Mouse (Mus musculus) limb, embryonic 12.5 days (tissue): ENCODE measurements around the gene Prox1. TPM values are rescaled to one million over a fixed set of nuclear protein-coding genes. Genes with fewer than 3 reads are reported as not detected.

Experiments
- ATAC-seq: fragments of 200-750 bp; cut with Nextera tagmentation; 2 replicates; pipeline ENCODE4 v1.8.0; 2017; ENCODE audit warnings: low read depth, moderate TSS enrichment; ENCODE audit not compliant: insufficient number of reproducible peaks, insufficient read depth, low FRiP score, low TSS enrichment
- H3K27ac ChIP-seq: fragments of 300-500 bp; sonication (generic); 2 replicates; pipeline ENCODE4 v1.5.1; 2016; ENCODE audit warnings: mild to moderate bottlenecking, moderate library complexity
- H3K27me3 ChIP-seq: fragments of 300-500 bp; sonication (generic); 2 replicates; pipeline ENCODE4 v1.6.1; 2016; ENCODE audit warnings: mild to moderate bottlenecking, moderate library complexity
- H3K36me3 ChIP-seq: fragments of 300-500 bp; sonication (generic); 2 replicates; pipeline ENCODE4 v1.6.1; 2016; ENCODE audit warnings: mild to moderate bottlenecking, moderate library complexity
- H3K4me1 ChIP-seq: fragments of 300-500 bp; sonication (generic); replicated peaks from 2 replicates; pipeline ENCODE4 v1.6.1; 2016
- H3K4me2 ChIP-seq: fragments of 300-500 bp; sonication (generic); 2 replicates; pipeline ENCODE4 v1.6.1; 2016; ENCODE audit warnings: mild to moderate bottlenecking, moderate library complexity
- H3K4me3 ChIP-seq: fragments of 300-500 bp; sonication (generic); replicated peaks from 2 replicates; pipeline ENCODE4 v1.5.1; 2016; ENCODE audit warnings: mild to moderate bottlenecking
- H3K9ac ChIP-seq: fragments of 300-500 bp; sonication (generic); replicated peaks from 2 replicates; pipeline ENCODE4 v1.6.1; 2016; ENCODE audit warnings: mild to moderate bottlenecking, moderate library complexity
- H3K9me3 ChIP-seq: fragments of 300-500 bp; sonication (generic); 2 replicates; pipeline ENCODE4 v1.6.1; 2016; ENCODE audit warnings: mild to moderate bottlenecking, moderate library complexity
- WGBS: fragments of 180-500 bp; shearing (Covaris S2); methylation state at CpG from one replicate; pipeline ENCODE4 v1.1.7; 2016; 5-methylcytosine and 5-hydroxymethylcytosine counted together
- polyA plus RNA-seq: library from polyadenylated mRNA; unstranded; fragments of >200 nt; fragmentation: Nextera tagmentation; extraction: Ambion mirVana; gene quantifications from 2 replicates; pipeline ENCODE4 v1.2.1, GENCODE M21; 2016

Prox1 gene
- polyA plus RNA-seq, 1 experiment from 2014 or later, result 2.7 TPM

- Histone ChIP-seq H3K4me1 (no peaks in the 10 kb centered on the region), H3K9me3 (no peaks in the 10 kb centered on the region), H3K4me3 (no peak overlapping the region), H3K27ac (peak overlapping the region; percentile 23; the same call in 1 of the 2 replicates), H3K4me2 (no peak overlapping the region), H3K36me3 (no peaks in the 10 kb centered on the region), H3K9ac (no peak overlapping the region), H3K27me3 (peaks cover 49% of the 10 kb centered on the region)
- no peak for ATAC-seq
- WGBS, result 85% methylated on average over 19 of the region's 19 CpGs
Measured at GRCm38 (mm10) chr1:190161708-190162465, 8.6 kb downstream of the Prox1 start.

GRCm38 (mm10) chr1:190161288-190161687 is 9.2 kb downstream of the Prox1 start:
- Histone ChIP-seq H3K4me1 (no peaks in the 10 kb centered on the region), H3K9me3 (no peaks in the 10 kb centered on the region), H3K9ac (no peak overlapping the region), H3K4me2 (no peak overlapping the region), H3K27ac (no peak overlapping the region), H3K36me3 (no peaks in the 10 kb centered on the region), H3K27me3 (peaks cover 51% of the 10 kb centered on the region), H3K4me3 (no peak overlapping the region)
- 83% methylated on average over 18 of the region's 18 CpGs for WGBS
- no peak for ATAC-seq

- Histone ChIP-seq H3K27ac (no peak overlapping the region), H3K36me3 (no peaks in the 10 kb centered on the region), H3K4me1 (peaks cover 5% of the 10 kb centered on the region; the same call in 1 of the 2 replicates), H3K4me3 (no peak overlapping the region), H3K4me2 (no peak overlapping the region), H3K27me3 (peaks cover 51% of the 10 kb centered on the region), H3K9me3 (no peaks in the 10 kb centered on the region), H3K9ac (no peak overlapping the region)
- 71% methylated on average over 11 of the region's 11 CpGs for WGBS
- ATAC-seq, result no peak
Measured at GRCm38 (mm10) chr1:190159457-190159856, 11.1 kb downstream of the Prox1 start.

- H3K36me3 ChIP-seq, result no peaks in the 10 kb centered on the region
- H3K9me3 ChIP-seq, result no peaks in the 10 kb centered on the region
- no peak overlapping the region for H3K9ac ChIP-seq
- peaks cover 7% of the 10 kb centered on the region; the same call in 1 of the 2 replicates for H3K4me1 ChIP-seq
- no peak overlapping the region for H3K27ac ChIP-seq
- WGBS, result 26% methylated on average over 8 of the region's 8 CpGs
- no peak for ATAC-seq
- peaks cover 53% of the 10 kb centered on the region for H3K27me3 ChIP-seq
- no peak overlapping the region for H3K4me2 ChIP-seq
- H3K4me3 ChIP-seq, result no peak overlapping the region
Measured at GRCm38 (mm10) chr1:190155751-190156150, 14.8 kb downstream of the Prox1 start.

- Histone ChIP-seq H3K4me1 (peaks cover 7% of the 10 kb centered on the region; the same call in 1 of the 2 replicates), H3K27ac (no peak overlapping the region), H3K9me3 (no peaks in the 10 kb centered on the region), H3K9ac (no peak overlapping the region), H3K4me2 (no peak overlapping the region), H3K27me3 (peaks cover 53% of the 10 kb centered on the region), H3K36me3 (no peaks in the 10 kb centered on the region), H3K4me3 (no peak overlapping the region)
- no peak for ATAC-seq
- 19% methylated on average over 2 of the region's 2 CpGs for WGBS
Measured at GRCm38 (mm10) chr1:190155021-190155420, 15.5 kb downstream of the Prox1 start.

GRCm38 (mm10) chr1:190154292-190154691 is 16.2 kb downstream of the Prox1 start:
- Histone ChIP-seq H3K27me3 (peaks cover 57% of the 10 kb centered on the region), H3K9me3 (no peaks in the 10 kb centered on the region), H3K4me3 (no peak overlapping the region), H3K9ac (no peak overlapping the region), H3K36me3 (no peaks in the 10 kb centered on the region), H3K27ac (no peak overlapping the region), H3K4me2 (no peak overlapping the region), H3K4me1 (peaks cover 13% of the 10 kb centered on the region)
- WGBS, result 12% methylated on average over 7 of the region's 7 CpGs
- ATAC-seq, result no peak

GRCm38 (mm10) chr1:190152603-190153002 is 17.9 kb downstream of the Prox1 start:
- H3K36me3 ChIP-seq, result no peaks in the 10 kb centered on the region
- peaks cover 50% of the 10 kb centered on the region for H3K27me3 ChIP-seq
- no peak for ATAC-seq
- H3K9me3 ChIP-seq, result no peaks in the 10 kb centered on the region
- peaks cover 24% of the 10 kb centered on the region for H3K4me1 ChIP-seq
- no peak overlapping the region for H3K4me2 ChIP-seq
- no peak overlapping the region for H3K27ac ChIP-seq
- no peak overlapping the region for H3K9ac ChIP-seq
- no peak overlapping the region for H3K4me3 ChIP-seq
- 90% methylated on average over 6 of the region's 6 CpGs for WGBS

GRCm38 (mm10) chr1:190149233-190149741 is 21.2 kb downstream of the Prox1 start:
- Histone ChIP-seq H3K27me3 (peaks cover 38% of the 10 kb centered on the region), H3K4me1 (peaks cover 20% of the 10 kb centered on the region), H3K36me3 (no peaks in the 10 kb centered on the region), H3K9me3 (no peaks in the 10 kb centered on the region), H3K9ac (no peak overlapping the region), H3K4me2 (peak overlapping the region; percentile 33), H3K4me3 (no peak overlapping the region), H3K27ac (no peak overlapping the region)
- 49% methylated on average over 17 of the region's 17 CpGs for WGBS
- ATAC-seq, result no peak

- 44% methylated on average over 12 of the region's 12 CpGs for whole genome bisulfite sequencing
- Histone ChIP-seq H3K27me3 (peaks cover 34% of the 10 kb centered on the region), H3K4me1 (peaks cover 19% of the 10 kb centered on the region), H3K4me2 (peak overlapping the region; percentile 33), H3K36me3 (no peaks in the 10 kb centered on the region), H3K4me3 (no peak overlapping the region), H3K27ac (no peak overlapping the region), H3K9ac (no peak overlapping the region), H3K9me3 (no peaks in the 10 kb centered on the region)
- no peak for ATAC-seq
Measured at GRCm38 (mm10) chr1:190148661-190149232, 21.8 kb downstream of the Prox1 start.

- ATAC-seq, result no peak
- H3K27me3 ChIP-seq, result peaks cover 25% of the 10 kb centered on the region
- 74% methylated on average over 6 of the region's 6 CpGs for WGBS
Measured at GRCm38 (mm10) chr1:190147816-190148215, 22.7 kb downstream of the Prox1 start.

GRCm38 (mm10) chr1:190144416-190144815 is 26.1 kb downstream of the Prox1 start:
- H3K27ac ChIP-seq, result no peak overlapping the region
- H3K9ac ChIP-seq, result no peak overlapping the region
- H3K4me2 ChIP-seq, result no peak overlapping the region
- no peak overlapping the region for H3K4me3 ChIP-seq
- ATAC-seq, result no peak
- H3K9me3 ChIP-seq, result no peaks in the 10 kb centered on the region
- H3K27me3 ChIP-seq, result peaks cover 14% of the 10 kb centered on the region
- H3K36me3 ChIP-seq, result no peaks in the 10 kb centered on the region
- H3K4me1 ChIP-seq, result peaks cover 13% of the 10 kb centered on the region

More at GRCm38 (mm10) chr1:190147816-190148215, 22.7 kb downstream of the Prox1 start:
- Histone ChIP-seq H3K27ac (no peak overlapping the region), H3K9ac (no peak overlapping the region), H3K9me3 (no peaks in the 10 kb centered on the region), H3K4me1 (peaks cover 17% of the 10 kb centered on the region), H3K4me2 (no peak overlapping the region), H3K36me3 (no peaks in the 10 kb centered on the region), H3K4me3 (no peak overlapping the region)
